Mouse (Mus musculus) testis, adult 2 months (tissue): ENCODE measurements around the gene Cyb5r3. TPM values are rescaled to one million over a fixed set of nuclear protein-coding genes. Genes with fewer than 3 reads are reported as not detected.

Experiments used
- H3K27ac ChIP-seq: fragments of 200-500 bp; 2 replicates; pipeline ENCODE4 v1.5.1; 2012; ENCODE audit warnings: low read depth, low read length; ENCODE audit not compliant: control insufficient read depth, insufficient read depth
- H3K27me3 ChIP-seq: fragments of 200-500 bp; 2 replicates; pipeline ENCODE4 v1.6.1; 2012; ENCODE audit warnings: mild to moderate bottlenecking, low read length, moderate library complexity; ENCODE audit not compliant: control insufficient read depth, insufficient read depth
- H3K36me3 ChIP-seq: fragments of 200-500 bp; 2 replicates; pipeline ENCODE4 v1.6.1; 2012; ENCODE audit warnings: mild to moderate bottlenecking, low read length; ENCODE audit not compliant: control insufficient read depth, insufficient read depth
- H3K4me1 ChIP-seq: fragments of 200-500 bp; 2 replicates; pipeline ENCODE4 v1.6.1; 2012; ENCODE audit warnings: low read length; ENCODE audit not compliant: control insufficient read depth, insufficient read depth
- H3K4me3 ChIP-seq: fragments of 200-500 bp; 2 replicates; pipeline ENCODE4 v1.5.1; 2012; ENCODE audit warnings: low read depth, mild to moderate bottlenecking, low read length, moderate library complexity, mixed read lengths; ENCODE audit not compliant: control insufficient read depth
- CTCF ChIP-seq: fragments of 200-500 bp; IDR thresholded peaks from 2 replicates; pipeline ENCODE4 v1.5.1; 2012; ENCODE audit warnings: low read depth, mild to moderate bottlenecking, inconsistent platforms, low read length, moderate library complexity; ENCODE audit not compliant: control insufficient read depth, insufficient read depth, insufficient replicate concordance
- POLR2A ChIP-seq: fragments of 200-500 bp; IDR thresholded peaks from 2 replicates; pipeline ENCODE4 v1.6.1; 2012; ENCODE audit warnings: low read depth, mild to moderate bottlenecking, inconsistent platforms, low read length, moderate library complexity; ENCODE audit not compliant: control insufficient read depth
- polyA plus RNA-seq: library from polyadenylated mRNA; depleted of rRNA; stranded (reverse); fragments of >200 nt; gene quantifications from 2 replicates; pipeline ENCODE4 v1.2.3, GENCODE M21; 2012

Gene Cyb5r3
- polyA plus RNA-seq, 1 experiment = 64.0 TPM

DNA sequence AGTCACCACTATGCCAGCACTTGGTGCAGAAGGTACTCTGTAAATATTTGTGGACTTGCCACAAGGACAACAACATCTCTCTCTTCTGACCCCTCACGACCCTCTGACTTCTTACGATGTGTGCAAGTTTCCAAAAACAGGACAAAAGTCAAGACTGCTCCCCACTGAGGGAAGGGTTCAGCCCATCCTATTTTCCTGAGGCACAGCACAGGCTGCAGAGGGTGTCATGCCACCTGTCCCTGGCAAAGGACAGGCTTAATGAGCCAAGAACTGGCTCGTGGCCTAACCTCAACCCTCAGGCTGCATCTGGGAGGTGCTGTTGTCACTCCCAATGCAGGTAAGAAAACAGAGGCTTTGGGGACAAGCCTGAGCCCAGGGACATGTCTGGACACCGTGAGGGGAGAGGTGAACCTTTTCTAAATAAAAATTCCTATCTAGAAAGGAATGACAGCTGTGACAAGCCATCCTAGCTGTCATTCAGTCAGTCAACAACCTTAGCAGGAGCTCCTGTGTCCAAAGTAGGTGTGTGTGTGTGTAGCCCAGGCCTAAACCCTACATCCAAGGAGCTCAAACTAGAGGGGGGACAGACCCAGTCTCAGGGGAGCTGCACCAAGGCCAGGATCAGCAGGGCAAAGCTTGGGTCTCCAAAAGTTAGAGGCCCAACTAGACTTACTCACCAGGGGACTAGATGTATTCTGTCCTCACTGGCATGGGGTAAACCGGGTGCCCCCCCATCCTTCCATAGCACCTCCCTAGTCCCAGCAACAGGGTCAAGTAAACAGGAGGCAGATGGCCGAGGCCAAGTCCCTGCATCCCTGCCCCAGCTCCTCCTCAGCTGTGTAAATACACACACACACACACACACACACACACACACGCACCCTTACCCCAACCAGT is 3.3 kb downstream of the Cyb5r3 start:
- Histone ChIP-seq H3K4me3 (no peak overlapping the region), H3K4me1 (peaks cover 15% of the 10 kb centered on the region), H3K36me3 (no peaks in the 10 kb centered on the region), H3K27ac (no peak overlapping the region), H3K27me3 (no peaks in the 10 kb centered on the region)
- TF ChIP-seq CTCF (no peak), POLR2A (no peak)

DNA sequence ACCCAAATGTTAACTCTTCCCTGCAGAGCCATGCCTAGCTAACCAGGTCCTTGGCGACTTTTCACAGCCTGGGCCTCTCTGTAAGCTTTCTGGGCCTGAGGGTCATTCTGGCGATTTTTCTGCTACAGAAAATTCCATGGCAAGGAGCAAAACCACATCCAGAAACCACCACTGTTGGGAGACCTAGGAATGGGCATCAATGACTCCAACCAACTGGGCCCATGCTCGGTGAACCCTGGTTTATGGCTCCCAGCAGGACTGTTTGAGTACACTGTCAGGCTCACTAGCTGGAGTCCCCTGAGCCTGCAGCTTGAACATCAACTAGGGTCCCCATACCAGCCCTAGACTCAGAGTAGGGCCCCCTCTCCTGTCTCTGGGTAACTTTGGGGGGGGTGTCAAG is 4.1 kb downstream of the Cyb5r3 start:
- Histone ChIP-seq H3K4me1 (peaks cover 15% of the 10 kb centered on the region), H3K27me3 (no peaks in the 10 kb centered on the region), H3K27ac (no peak overlapping the region), H3K4me3 (no peak overlapping the region), H3K36me3 (no peaks in the 10 kb centered on the region)
- TF ChIP-seq CTCF = no peak
- TF ChIP-seq POLR2A = no peak

- H3K4me1 ChIP-seq = peaks cover 14% of the 10 kb centered on the region
Measured at GRCm38 (mm10) chr15:83167550-83168065, 4.8 kb downstream of the Cyb5r3 start.

DNA sequence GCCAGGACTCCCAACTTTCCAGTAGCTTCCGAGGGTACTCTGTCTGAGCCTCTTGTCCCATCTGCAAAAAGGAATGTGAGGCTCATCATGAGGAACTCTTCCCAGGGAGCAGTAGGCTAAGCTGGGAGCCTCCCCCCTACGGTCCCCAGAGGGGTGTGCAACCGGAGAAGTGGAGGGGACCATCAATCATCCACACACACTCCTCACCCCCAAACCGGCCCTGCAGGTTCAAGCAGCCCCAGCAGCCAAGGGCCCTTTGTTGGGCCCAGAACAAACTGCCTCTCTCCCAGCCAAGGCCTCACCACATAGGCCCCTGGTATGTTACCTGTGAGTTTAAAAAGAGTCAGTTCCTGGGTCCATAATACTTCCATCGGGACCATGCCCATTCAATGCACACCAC is 5.3 kb downstream of the Cyb5r3 start:
- Histone ChIP-seq H3K4me3 (no peak overlapping the region), H3K36me3 (no peaks in the 10 kb centered on the region), H3K4me1 (peaks cover 12% of the 10 kb centered on the region), H3K27me3 (no peaks in the 10 kb centered on the region), H3K27ac (no peak overlapping the region)
- TF ChIP-seq CTCF = no peak
- no peak for TF ChIP-seq POLR2A

More at GRCm38 (mm10) chr15:83167550-83168065, 4.8 kb downstream of the Cyb5r3 start:
- no peak overlapping the region for H3K4me3 ChIP-seq
- H3K27me3 ChIP-seq = no peaks in the 10 kb centered on the region
- TF ChIP-seq CTCF = no peak
- TF ChIP-seq POLR2A = no peak
- H3K27ac ChIP-seq = no peak overlapping the region
- no peaks in the 10 kb centered on the region for H3K36me3 ChIP-seq

- no peaks in the 10 kb centered on the region for H3K27me3 ChIP-seq
- no peaks in the 10 kb centered on the region for H3K36me3 ChIP-seq
- TF ChIP-seq POLR2A (no peak), CTCF (no peak)
- H3K4me1 ChIP-seq = peaks cover 11% of the 10 kb centered on the region
- no peak overlapping the region for H3K27ac ChIP-seq
- no peak overlapping the region for H3K4me3 ChIP-seq
Measured at GRCm38 (mm10) chr15:83166642-83167041, 5.8 kb downstream of the Cyb5r3 start.

DNA sequence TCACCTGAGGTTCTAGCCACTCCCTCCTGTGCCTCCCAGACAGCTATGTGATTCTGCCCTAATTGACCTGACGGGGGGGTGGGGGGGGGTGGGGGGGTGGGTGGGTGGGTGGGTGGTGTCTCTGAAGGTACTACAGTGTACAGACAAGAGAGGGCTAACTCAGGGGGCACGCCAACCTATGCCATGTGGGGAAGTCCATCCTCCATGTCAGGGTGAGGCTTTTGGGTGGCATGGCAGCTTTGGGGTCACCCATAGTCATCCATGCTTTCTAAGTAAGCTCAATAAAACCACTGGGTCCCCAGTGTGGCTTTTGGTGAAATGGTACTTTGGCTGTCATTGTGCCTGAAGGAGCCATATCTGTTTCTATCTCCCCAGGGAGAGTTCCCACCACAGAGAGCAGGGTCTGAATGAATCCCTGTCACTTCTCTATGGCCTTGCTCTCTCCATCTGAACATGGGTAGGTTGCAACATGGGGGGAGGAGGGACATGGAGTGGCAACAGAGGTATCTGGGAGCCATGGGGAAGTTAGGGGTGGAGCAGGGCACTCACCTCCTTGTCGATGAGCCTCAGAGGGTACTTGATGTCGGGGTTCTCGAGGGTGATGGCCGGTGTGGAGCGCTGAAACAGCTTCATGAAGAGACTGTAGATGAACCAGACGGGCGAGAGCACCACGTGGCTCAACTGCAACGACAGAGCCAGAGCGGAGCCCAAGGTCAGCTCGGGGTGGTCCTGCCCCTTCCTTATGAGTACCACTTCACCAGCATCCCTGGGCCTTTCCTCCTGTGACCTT is 6.7 kb downstream of the Cyb5r3 start:
- peaks cover 3% of the 10 kb centered on the region; the same call in 1 of the 2 replicates for H3K4me1 ChIP-seq
- H3K27ac ChIP-seq = no peak overlapping the region
- H3K36me3 ChIP-seq = no peaks in the 10 kb centered on the region
- no peak overlapping the region for H3K4me3 ChIP-seq
- TF ChIP-seq POLR2A (no peak), CTCF (no peak)
- H3K27me3 ChIP-seq = no peaks in the 10 kb centered on the region

DNA sequence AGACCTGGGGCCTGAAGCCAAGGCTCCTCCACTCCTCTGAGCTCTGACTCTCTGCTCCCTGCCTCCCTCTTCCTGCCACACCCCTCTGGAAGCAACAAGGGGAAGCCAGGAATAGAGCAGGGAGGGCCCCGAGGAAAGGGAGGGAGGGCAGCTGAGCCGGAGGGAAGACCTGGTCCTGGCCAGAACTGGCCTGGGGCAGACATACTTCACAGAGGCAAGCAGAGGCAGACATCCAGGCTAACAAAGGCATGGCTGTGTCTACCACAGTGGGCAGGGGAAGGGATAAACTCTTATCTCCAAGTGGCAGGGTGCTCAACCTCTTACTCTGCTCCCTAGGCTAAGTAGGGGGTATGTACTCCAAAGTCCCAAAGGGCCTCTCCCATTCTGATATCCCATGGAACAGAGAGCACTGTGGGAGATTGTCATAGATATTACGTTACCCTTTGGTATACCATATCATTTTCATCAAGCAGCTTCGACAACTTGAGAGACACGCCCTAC is 7.4 kb downstream of the Cyb5r3 start:
- no peak for TF ChIP-seq CTCF
- TF ChIP-seq POLR2A = no peak
- Histone ChIP-seq H3K36me3 (no peaks in the 10 kb centered on the region), H3K27me3 (no peaks in the 10 kb centered on the region), H3K4me1 (peaks cover 3% of the 10 kb centered on the region; the same call in 1 of the 2 replicates), H3K27ac (no peak overlapping the region), H3K4me3 (no peak overlapping the region)
